Mouse (Mus musculus) 416B (cell line): ENCODE results near the gene Tbc1d23.
"Not testable (repeated sequence)": the region's sequence is repeated elsewhere in the genome, so short reads cannot be mapped to it uniquely, and the experiment has no call there.

ENCODE experiments used
- DNase-seq: peaks from one replicate; pipeline ENCODE4 v3.0.0; 2011; ENCODE audit warnings: low read depth

Gene Tbc1d23

GRCm38 (mm10) chr16:57231089-57231936, at the start of gene Tbc1d23:
Gene Tbc1d23, minus strand, starts transcription at chr16:57231504.
- DNase-seq = peak; percentile 100

- DNase-seq = no peak
These were observed 49.2 kb upstream of the Tbc1d23 start for GRCm38 (mm10) chr16:57280221-57281217.

- peak; percentile 28 for DNase-seq
These were observed 47.8 kb upstream of the Tbc1d23 start for GRCm38 (mm10) chr16:57278976-57279626.

DNA sequence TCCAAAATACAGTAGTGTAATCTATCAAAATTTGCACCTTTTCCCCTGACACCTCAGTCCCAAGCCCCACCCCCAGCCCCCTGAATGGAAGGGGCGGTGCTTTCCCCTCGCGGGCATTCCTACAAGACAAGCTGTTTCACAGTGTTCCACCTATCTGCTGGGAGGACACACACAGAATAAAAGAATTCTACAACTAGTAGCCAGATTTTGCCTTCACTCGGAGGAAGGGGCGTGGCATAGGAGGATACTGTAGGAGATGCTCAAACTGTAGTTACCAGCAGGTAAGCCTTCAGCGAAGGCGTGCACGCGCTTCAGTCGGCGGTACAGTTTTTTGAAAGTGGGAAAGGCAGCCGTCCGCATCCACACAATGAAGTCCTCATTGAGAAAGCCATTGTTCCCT, 38.4 kb upstream of the Tbc1d23 start:
- no peak for DNase-seq

DNA sequence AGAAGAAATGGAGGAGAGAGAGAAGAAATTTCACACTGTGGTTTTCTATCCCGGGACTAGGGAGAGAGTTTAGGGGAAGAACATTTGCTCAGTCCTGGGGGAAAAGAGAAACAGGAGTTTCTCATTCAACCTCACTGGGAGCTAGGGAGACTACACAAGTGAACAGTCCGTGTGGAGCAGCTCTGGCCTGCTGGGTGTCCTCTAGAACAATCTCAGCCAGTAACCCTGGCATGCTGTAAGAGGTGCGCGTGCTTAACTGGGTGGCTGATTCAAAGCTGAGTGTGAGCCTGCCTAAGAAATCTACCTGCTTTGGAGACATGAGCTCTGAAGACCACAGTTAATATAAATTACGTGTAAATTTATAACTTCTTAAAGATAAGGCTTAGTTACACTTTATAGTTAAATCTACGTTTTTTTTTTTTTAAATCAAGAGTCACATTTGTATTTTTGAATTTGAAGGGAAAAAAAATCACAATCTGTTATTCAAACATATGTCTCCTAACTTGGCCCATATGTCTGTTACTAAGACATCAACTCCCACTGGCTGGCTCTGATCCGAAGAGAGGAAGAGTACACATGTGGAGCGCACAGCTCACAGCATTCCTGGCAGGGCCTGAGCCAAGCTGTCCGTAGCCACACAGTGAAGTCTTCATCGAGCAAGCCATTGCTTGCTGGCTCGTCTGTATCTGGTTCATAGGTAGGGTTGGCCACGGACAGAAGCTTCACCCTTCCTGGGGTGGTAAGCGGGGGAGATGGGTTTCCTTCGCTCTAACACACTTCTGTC, 36.9 kb upstream of the Tbc1d23 start:
- DNase-seq = no peak

GRCm38 (mm10) chr16:57267068-57267467, 35.8 kb upstream of the Tbc1d23 start:
- DNase-seq = no peak

GRCm38 (mm10) chr16:57260152-57260551, 28.8 kb upstream of the Tbc1d23 start:
- no peak for DNase-seq

GRCm38 (mm10) chr16:57259356-57260083, 28.2 kb upstream of the Tbc1d23 start:
- no peak for DNase-seq

DNA sequence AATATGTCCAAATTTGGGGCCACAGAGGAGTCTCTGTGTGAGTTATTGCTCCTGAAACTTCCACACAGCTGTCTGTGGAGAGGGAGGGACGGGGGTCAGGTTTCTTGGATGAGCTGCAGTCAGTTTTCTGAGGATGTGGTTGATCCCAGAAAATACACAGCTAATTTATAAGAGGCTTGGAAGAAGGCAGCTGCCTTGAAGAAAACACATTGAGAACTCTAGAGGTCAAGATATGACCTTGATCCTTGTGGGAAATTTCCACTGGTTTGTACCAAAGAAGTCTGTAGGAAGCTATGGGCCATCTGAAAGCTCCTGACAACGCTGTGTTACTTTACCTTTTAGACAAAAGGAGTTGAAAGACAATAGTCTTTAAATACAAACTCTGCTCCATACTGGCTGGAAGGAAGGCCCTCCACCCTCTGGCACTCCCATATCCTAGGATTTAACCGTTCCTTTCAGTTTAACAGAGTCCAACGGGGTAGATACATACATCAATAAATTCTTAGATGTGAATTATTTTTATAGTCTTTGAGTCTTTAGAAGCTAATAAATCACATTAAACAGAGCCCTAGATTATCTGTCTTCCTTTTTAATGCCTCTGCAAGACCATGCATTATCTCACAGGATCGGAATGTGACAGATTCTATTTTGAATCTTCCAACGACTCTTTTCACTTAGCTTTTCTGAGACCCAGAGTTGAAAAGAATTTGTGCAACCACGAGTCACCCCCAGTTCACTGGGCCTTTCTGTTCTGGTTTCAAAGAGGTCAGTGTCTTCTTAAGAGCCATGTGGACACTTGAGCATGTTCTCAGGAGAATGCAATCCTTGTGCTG, 20.5 kb upstream of the Tbc1d23 start:
- DNase-seq = no peak

DNA sequence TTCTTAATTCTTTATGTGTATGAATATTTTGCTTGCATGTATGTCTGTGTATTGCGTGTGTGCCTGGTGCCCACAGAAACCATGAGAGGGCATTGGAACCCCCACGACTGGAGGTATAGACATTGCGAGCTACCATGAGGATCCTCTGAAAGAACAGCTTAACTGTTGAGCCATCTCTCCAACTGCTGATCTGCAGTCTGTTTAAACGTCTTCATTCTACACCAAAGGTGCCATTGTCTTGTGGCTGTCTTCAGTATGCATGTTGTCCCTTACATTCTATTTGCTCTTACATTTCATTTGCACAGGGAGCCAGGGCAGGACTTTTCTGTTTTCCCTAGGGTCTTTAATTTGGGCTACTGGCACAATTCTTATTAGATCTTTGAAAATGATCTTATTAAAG, 19.7 kb upstream of the Tbc1d23 start:
- DNase-seq = no peak

- no peak for DNase-seq
These were observed 16.2 kb upstream of the Tbc1d23 start for GRCm38 (mm10) chr16:57247464-57247863.

DNA sequence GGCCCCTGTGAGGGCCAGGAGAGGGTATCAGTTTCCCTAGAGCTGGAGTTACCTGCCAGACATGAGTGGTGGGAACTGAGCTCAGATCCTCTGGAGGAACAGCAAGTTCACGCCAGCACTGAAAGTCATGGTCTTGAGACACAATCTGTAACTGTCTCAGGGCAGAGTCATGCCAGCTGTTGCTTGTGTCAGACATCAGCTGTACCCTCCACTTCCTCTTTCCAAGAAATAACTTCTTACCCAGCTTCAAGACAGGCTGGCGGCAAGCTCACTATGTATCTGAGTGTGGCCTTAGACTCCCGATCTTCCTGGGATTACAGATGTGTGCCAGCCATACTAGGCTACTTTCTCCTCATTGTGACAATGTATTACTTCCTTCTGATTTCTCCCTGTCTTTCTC, 15.3 kb upstream of the Tbc1d23 start:
- peak; percentile 87 for DNase-seq

DNA sequence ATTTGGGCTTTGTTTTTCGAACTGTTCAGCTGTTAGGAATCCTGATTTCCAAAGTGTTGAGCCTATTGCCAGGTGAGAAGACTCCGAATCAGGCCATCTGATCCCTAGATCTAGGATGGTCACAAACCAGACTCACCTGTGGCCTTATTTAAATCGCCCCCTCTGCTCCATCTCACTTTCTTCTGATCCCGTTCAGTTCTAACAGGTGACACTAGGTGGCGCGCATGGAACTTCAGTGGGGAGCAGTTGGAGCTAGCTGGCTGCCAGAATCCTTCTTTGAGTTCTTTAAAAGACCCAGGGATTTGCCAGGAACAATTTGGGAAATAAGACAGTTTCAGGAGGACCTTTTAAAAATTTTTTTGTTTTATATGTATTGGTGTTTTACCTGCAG, 12.5 kb upstream of the Tbc1d23 start:
- DNase-seq = peak; percentile 77

DNA sequence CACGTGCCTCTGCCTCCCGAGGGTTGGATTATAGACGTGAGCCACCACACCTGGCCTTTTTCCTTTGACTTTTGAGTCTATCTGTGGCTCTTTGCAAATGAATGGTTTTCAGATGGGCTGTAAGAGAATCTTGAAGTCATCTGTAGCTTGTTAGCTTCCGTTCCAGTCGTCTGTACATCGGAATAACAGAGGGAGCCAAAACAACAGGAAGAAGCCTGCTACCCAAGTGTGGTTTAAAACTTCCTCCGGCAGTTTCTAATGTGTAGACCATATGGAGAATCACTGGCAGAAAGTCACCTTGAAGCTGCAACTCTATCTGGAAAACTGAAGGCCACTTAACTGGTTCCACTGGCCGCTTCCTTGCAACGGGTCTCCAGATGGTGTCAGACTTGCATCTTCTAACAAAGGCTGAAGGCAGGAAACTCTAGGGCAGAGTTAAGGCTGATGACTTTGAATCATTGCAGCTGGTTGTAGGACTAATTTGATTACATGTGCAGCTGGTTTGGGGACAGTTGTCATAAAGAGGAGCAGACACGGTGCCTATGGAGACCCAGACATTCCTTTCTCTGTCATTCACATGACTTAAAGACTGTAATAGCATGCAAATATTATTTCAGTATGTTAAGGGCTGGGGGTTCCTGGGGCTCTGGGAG, 12.0 kb upstream of the Tbc1d23 start:
- DNase-seq = peak; percentile 85

- DNase-seq = no peak
These were observed 11.5 kb upstream of the Tbc1d23 start for GRCm38 (mm10) chr16:57242857-57243204.

DNA sequence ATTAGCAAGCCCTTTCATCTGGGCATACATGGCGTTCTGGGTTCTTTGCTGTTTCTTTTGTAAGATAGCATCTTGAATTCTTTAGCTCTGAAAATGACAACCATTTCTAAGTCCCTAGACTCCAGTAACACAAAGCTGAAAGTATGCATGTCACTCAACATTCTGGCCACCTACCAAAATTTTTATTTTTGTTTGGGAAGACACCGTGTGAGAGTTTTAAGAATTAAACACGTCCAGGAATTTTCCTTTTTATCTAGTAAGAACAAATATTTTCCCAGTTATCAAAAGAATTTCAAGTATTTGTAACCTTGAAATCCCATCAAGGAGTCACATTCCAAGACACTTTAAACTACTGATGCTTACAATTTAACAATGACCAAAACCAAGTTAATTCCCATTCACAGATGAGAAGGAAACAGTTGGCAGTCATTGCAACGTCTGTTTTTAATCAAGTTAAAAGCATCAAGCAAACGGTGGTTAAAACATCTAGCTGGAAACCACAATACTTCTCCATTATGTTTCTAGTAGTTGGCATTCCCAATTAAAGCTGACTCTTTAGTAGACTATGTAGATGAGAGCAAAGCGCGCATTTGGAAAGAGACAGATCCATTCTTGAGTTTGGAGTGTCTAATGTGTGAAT, 4.7 kb upstream of the Tbc1d23 start:
- no peak for DNase-seq

- DNase-seq = not testable (repeated sequence)
These were observed 620 bp upstream of the Tbc1d23 start for GRCm38 (mm10) chr16:57231937-57232310.

- DNase-seq = no peak
These were observed 4.9 kb downstream of the Tbc1d23 start for GRCm38 (mm10) chr16:57226444-57226843.

DNA sequence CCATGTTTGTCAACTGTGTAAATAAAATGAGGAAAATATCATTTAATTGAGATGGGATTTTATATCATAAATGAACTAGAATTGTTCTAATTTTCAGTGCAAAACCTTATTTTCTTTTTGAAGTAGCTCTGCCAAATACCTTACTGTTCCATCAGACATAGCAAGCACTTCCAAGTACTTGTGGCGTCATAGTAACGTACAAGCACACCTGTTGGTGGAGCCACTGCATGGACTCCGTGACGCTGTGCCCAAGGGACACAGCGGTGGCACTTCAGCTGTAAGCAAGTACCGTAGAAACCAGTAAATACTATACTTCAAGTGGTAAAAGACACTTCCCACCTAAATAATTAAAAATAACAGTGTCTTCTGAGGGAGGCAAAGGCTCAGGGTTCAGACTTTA, 10.9 kb downstream of the Tbc1d23 start:
- DNase-seq = no peak
